Mouse (Mus musculus): ENCODE results near the gene Mitd1. TPM values are rescaled to one million over a fixed set of nuclear protein-coding genes. Genes with fewer than 3 reads are reported as not detected.
A peak's percentile ranks its signal among the peaks of the same experiment; 100 is the strongest.

The Mitd1 gene
- total and polyA plus RNA-seq, 2 experiments from 2014 or later, result 3.0 to 8.6 TPM

DNA sequence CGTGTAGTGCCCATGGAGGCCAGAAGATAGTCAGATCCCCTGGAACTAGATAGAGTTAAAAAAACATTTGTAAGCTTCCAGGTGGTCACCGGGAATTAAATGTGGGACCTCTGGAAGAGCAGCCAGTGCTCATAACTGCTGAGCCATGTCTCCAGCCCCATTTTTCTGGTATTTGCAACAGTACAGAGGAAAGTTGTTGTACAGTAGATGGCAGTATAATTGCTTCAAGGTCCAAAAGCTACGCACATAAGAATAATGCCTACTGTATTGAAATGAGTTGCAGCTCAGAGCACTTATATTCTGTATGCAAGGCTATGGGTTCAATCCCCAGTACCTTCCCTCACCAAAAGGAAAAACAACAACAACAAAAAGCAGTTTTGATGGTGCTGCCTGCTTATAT, 1.2 kb upstream of the Mitd1 start:
- Histone ChIP-seq H3K4me1 (ENCODE audit: insufficient read depth, low read length) (peaks cover 7% of the 10 kb centered on the region; the same call in 1 of the 2 replicates), H3K9ac (replicated peaks; ENCODE audit: low read length, poor library complexity, severe bottlenecking) (no peak overlapping the region), H3K4me3 (ENCODE audit: low read depth, low read length) (peak overlapping the region; percentile 62), H3K36me3 (ENCODE audit: insufficient read depth, low read length) (peaks cover 18% of the 10 kb centered on the region), H3K27me3 (ENCODE audit: insufficient read depth, low read length) (no peaks in the 10 kb centered on the region), H3K27ac (ENCODE audit: low read depth, low read length) (no peak overlapping the region), H3K4me2 (ENCODE audit: low read depth, low read length, poor library complexity, severe bottlenecking) (peak overlapping the region; percentile 78), H3K9me3 (ENCODE audit: low read length) (no peaks in the 10 kb centered on the region)
- WGBS, result 61% methylated on average over 3 of the region's 3 CpGs
- no peak for ATAC-seq (ENCODE audit: low FRiP score)
- DNase-seq (ENCODE audit: low spot score), result peak; percentile 19
- peak; percentile 63 for TF ChIP-seq CTCF (IDR thresholded peaks at IDR 0.05)

DNA sequence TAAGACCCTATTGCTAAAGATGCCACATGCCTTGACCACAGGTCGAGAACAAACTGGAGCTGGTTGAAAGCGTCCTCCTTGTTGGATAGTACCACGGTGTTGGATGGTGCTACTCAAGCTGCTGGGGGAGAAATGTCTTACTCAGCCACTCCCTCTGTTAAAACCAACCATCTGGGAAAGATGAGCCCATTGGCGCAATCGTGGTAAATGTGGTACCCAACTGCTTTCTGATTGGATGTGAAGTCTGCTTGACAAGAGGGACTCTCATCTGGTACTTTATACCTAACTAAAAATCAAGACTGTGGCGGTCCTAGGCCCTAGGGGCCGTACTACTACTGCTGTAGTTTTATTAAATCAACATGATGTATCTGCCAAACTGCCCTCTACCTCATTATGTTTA, 1.0 kb downstream of the Mitd1 start:
- no peaks in the 10 kb centered on the region for H3K9me3 ChIP-seq (ENCODE audit: low read length)
- no peak overlapping the region for H3K27ac ChIP-seq (ENCODE audit: low read depth, low read length)
- peak overlapping the region; percentile 62; the same call in 1 of the 2 replicates for H3K4me3 ChIP-seq (ENCODE audit: low read depth, low read length)
- no peak overlapping the region for H3K9ac ChIP-seq (replicated peaks; ENCODE audit: low read length, poor library complexity, severe bottlenecking)
- peaks cover 7% of the 10 kb centered on the region; the same call in 1 of the 2 replicates for H3K4me1 ChIP-seq (ENCODE audit: insufficient read depth, low read length)
- ATAC-seq (ENCODE audit: low FRiP score) (no peak), DNase-seq (ENCODE audit: low spot score) (no peak)
- peaks cover under 1% of the 10 kb centered on the region; the same call in 1 of the 2 replicates for H3K36me3 ChIP-seq (ENCODE audit: insufficient read depth, low read length)
- TF ChIP-seq CTCF (IDR thresholded peaks at IDR 0.05), result no peak
- H3K27me3 ChIP-seq (ENCODE audit: insufficient read depth, low read length), result no peaks in the 10 kb centered on the region
- 86% methylated on average over 7 of the region's 7 CpGs for WGBS
- H3K4me2 ChIP-seq (ENCODE audit: low read depth, low read length, poor library complexity, severe bottlenecking), result peak overlapping the region; percentile 78

DNA sequence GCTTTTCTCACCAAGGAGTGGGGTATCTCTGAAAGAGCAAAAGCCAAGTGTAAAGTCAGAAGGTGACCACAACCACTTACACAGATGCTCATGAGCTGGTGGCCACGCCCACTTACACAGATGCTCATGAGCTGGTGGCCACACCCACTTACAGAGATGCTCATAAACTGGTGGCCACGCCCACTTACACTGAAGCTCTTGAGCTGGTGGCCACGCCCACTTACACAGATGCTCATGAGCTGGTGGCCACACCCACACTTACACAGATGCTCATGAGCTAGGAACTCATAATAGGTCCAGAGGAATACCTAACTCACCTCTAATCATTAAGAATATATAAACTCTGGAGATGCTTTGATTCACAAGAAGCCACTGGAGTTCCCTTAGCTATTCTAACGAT, 5.8 kb downstream of the Mitd1 start:
- no peak overlapping the region for H3K4me2 ChIP-seq (ENCODE audit: low read depth, low read length, poor library complexity, severe bottlenecking)
- 77% methylated on average over 4 of the region's 4 CpGs for WGBS
- no peak for DNase-seq (ENCODE audit: low spot score)
- no peak overlapping the region for H3K27ac ChIP-seq (ENCODE audit: low read depth, low read length)
- no peaks in the 10 kb centered on the region for H3K9me3 ChIP-seq (ENCODE audit: low read length)
- peaks cover 5% of the 10 kb centered on the region; the same call in 1 of the 2 replicates for H3K4me1 ChIP-seq (ENCODE audit: insufficient read depth, low read length)
- no peak overlapping the region for H3K9ac ChIP-seq (replicated peaks; ENCODE audit: low read length, poor library complexity, severe bottlenecking)
- no peak for TF ChIP-seq CTCF (IDR thresholded peaks at IDR 0.05)
- no peaks in the 10 kb centered on the region for H3K27me3 ChIP-seq (ENCODE audit: insufficient read depth, low read length)
- no peak for ATAC-seq (ENCODE audit: low FRiP score)
- no peak overlapping the region for H3K4me3 ChIP-seq (ENCODE audit: low read depth, low read length)
- H3K36me3 ChIP-seq (ENCODE audit: insufficient read depth, low read length), result peaks cover 20% of the 10 kb centered on the region; the same call in 1 of the 2 replicates

DNA sequence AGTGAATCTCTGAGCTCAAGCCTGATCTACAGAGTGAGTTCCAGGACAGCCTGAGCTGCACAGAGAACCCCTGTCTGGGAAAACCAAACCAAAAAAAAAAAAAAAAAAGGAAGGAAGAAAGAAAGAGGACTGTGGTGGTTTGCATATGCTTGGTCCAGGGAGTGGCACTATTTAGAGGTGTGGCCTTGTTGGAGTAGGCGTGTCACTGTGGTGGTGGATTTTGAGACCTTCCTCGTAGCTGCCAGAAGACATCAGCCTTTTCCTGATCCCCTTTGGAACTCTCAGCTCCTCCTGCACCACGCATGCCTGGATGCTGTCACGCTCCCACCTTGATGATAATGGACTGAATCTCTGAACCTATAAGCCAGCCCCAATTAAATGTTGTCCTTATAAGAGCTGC, 6.8 kb downstream of the Mitd1 start:
- Histone ChIP-seq H3K27me3 (ENCODE audit: insufficient read depth, low read length) (no peaks in the 10 kb centered on the region), H3K4me2 (ENCODE audit: low read depth, low read length, poor library complexity, severe bottlenecking) (no peak overlapping the region), H3K36me3 (ENCODE audit: insufficient read depth, low read length) (peaks cover 24% of the 10 kb centered on the region), H3K4me3 (ENCODE audit: low read depth, low read length) (no peak overlapping the region), H3K9me3 (ENCODE audit: low read length) (no peaks in the 10 kb centered on the region), H3K4me1 (ENCODE audit: insufficient read depth, low read length) (no peaks in the 10 kb centered on the region), H3K9ac (replicated peaks; ENCODE audit: low read length, poor library complexity, severe bottlenecking) (no peak overlapping the region), H3K27ac (ENCODE audit: low read depth, low read length) (no peak overlapping the region)
- ATAC-seq (ENCODE audit: low FRiP score), result no peak
- WGBS, result 91% methylated on average over 4 of the region's 4 CpGs
- TF ChIP-seq CTCF (IDR thresholded peaks at IDR 0.05), result no peak
- no peak for DNase-seq (ENCODE audit: low spot score)

DNA sequence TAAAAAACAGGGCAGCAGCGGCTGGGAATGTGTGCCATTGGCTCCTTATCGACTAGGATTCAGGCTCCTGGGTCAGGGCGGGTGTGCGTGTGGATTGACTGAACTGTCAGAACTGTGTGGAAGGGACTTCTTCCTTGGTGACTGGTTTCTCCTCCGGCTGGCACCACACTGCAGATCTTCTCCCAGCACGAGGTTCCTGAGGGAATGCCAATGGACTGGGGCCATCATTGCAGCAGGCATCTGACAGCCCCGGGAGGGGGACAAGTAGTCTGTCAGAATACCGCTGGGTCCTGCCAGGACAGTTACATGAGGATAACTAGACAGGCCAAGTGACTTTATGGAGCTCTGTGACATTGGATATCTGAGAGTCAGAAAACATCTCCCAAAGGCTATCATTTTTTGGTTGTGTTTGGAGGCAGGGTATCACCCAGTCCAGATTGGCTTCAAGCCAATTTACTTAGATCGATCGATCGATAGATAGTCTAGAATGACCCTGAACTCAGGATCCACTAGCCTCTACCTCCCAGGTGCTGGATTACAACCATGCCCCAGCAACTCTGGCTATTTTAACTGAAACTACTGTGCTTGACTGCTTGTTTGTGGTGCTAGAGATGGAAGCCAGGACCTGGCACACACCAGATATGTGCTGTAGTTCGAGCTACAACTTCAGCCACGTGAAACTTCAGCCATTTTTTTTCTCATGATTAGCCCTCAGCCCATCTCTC, 12.3 kb downstream of the Mitd1 start:
- no peak overlapping the region for H3K4me3 ChIP-seq (ENCODE audit: low read depth, low read length)
- no peak overlapping the region for H3K4me2 ChIP-seq (ENCODE audit: low read depth, low read length, poor library complexity, severe bottlenecking)
- H3K27me3 ChIP-seq (ENCODE audit: insufficient read depth, low read length), result no peaks in the 10 kb centered on the region
- DNase-seq (ENCODE audit: low spot score) (no peak), ATAC-seq (ENCODE audit: low FRiP score) (no peak)
- H3K4me1 ChIP-seq (ENCODE audit: insufficient read depth, low read length), result no peaks in the 10 kb centered on the region
- 0 out of 2 replicates have a peak, but pooled peaks cover 3% of the 10 kb centered on the region for H3K9me3 ChIP-seq (ENCODE audit: low read length)
- peaks cover 22% of the 10 kb centered on the region for H3K36me3 ChIP-seq (ENCODE audit: insufficient read depth, low read length)
- 94% methylated on average over 13 of the region's 13 CpGs for WGBS
- no peak for TF ChIP-seq CTCF (IDR thresholded peaks at IDR 0.05)
- H3K27ac ChIP-seq (ENCODE audit: low read depth, low read length), result no peak overlapping the region
- H3K9ac ChIP-seq (replicated peaks; ENCODE audit: low read length, poor library complexity, severe bottlenecking), result no peak overlapping the region

DNA sequence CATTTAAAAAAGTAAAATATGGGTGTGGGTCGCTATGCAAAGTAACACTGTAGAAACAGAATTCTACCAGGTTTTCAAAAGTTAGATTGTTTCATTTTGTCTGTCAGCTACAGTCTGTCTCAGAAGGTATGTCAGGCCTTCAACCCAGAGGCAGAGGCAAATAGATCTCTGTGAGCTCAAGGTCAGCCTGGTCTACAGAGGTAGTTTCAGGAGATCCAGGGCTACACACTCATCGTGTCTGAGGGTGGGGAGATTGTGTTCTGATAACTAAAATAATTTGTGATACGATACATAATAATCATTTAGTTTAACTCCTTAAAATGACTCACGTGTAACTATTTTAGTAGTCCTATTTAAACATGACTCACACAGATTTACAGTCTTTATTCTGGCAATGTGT, 17.1 kb downstream of the Mitd1 start:
- DNase-seq (ENCODE audit: low spot score), result no peak
- Histone ChIP-seq H3K4me3 (ENCODE audit: low read depth, low read length) (no peak overlapping the region), H3K9ac (replicated peaks; ENCODE audit: low read length, poor library complexity, severe bottlenecking) (no peak overlapping the region), H3K9me3 (ENCODE audit: low read length) (0 out of 2 replicates have a peak, but pooled peaks cover 3% of the 10 kb centered on the region), H3K4me2 (ENCODE audit: low read depth, low read length, poor library complexity, severe bottlenecking) (no peak overlapping the region), H3K4me1 (ENCODE audit: insufficient read depth, low read length) (0 out of 2 replicates have a peak, but pooled peaks cover 3% of the 10 kb centered on the region), H3K36me3 (ENCODE audit: insufficient read depth, low read length) (peaks cover 3% of the 10 kb centered on the region; the same call in 1 of the 2 replicates), H3K27ac (ENCODE audit: low read depth, low read length) (no peak overlapping the region), H3K27me3 (ENCODE audit: insufficient read depth, low read length) (0 out of 2 replicates have a peak, but pooled peaks cover 5% of the 10 kb centered on the region)
- TF ChIP-seq CTCF (IDR thresholded peaks at IDR 0.05), result no peak
- ATAC-seq (ENCODE audit: low FRiP score), result no peak
- 94% methylated on average over 4 of the region's 4 CpGs for WGBS

All from midbrain, postnatal 0 days (tissue).